Mouse (Mus musculus): ENCODE data around the gene Dnajc4.

Dnajc4 gene

DNA sequence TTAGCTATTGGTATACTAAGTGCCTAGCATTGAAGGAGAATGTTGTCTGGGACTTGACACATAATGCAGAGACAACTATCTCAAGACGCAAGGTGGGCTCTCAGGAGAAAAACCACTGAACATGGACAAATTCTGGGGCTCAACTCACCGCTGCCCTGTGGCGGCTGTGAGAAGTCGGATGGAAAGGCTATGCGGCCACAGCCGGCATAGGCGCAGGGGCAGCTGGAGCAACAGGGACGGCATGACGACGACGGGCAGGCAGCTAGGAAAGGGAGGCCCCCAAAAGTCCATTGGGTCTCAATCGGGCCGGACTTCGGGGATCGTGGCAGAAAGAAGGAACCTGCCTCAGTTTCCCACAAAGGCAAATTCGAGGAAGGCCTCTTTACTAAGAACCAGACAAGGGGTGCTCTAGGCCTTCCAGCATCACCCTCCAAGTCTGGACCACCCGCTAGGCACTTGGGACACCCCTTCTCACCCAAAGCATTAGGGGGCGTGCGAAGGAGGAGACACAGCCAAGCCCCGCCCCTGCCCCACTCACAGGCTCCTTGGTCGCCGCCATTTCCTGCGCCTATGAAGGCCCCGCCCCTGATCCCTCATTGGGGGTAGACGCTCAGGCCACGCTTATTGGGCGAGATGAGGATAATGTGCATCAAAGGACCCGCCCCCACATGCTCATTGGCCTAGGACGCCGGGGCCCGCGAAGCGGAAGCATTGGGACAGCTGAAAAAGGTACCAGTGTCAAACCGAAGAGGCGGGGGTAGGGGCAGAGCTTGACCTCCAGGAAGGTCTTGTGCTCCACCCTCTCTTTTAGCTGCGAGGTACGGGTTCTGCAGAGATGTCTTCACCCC is at the start of gene Dnajc4:
Gene Dnajc4 (minus strand): TSS at position 562 of the 848 bp plus-strand sequence.
- peak; percentile 95 to 96 for DNase-seq (ENCODE audit: low spot score in 2 of 2)

DNA sequence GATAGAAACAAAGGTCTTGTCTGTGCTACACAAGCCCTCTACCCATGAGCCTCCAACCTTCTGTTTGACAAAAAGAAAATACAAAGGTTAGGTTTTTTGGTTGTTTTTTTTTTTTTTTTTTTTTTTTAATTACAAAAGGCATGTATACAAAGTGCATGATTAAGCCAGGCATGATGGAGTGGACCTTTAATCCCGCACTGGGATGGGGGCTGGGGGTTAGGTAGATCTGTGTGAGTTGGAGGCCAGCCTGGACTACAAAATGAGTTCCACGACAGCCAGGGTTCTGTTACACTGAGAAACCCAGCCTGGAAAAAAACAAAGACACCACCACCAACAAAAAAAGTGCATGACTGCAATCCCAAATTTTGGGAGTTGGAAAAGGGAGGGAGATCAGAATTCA is 48.8 kb upstream of the Dnajc4 start:
- no peak for DNase-seq (ENCODE audit: low spot score in 2 of 2)

DNA sequence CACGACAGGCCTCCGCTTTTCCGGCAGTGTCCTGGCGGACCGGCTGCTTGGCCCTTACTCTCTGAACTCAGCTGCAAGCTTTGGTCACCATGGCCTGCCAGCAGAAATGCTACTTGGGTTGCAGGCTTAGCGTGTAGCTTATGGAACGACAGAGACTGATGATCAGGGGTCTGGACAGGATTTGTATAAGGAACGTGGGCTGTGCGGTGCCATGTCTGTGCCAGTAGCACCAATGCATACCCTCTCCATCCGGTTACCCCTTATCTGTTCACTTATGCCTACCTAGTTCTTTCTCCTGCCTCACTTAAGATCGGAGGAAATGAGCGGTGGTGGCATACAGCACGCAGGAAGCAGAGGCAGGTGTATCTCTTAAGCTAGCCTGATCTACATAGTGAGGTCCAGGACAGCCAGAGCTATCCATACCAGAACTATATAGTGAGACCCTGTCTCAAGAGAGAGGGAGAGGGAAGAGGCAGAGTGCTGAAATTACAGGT is 48.3 kb upstream of the Dnajc4 start:
- no peak for DNase-seq (ENCODE audit: low spot score in 2 of 2)

DNA sequence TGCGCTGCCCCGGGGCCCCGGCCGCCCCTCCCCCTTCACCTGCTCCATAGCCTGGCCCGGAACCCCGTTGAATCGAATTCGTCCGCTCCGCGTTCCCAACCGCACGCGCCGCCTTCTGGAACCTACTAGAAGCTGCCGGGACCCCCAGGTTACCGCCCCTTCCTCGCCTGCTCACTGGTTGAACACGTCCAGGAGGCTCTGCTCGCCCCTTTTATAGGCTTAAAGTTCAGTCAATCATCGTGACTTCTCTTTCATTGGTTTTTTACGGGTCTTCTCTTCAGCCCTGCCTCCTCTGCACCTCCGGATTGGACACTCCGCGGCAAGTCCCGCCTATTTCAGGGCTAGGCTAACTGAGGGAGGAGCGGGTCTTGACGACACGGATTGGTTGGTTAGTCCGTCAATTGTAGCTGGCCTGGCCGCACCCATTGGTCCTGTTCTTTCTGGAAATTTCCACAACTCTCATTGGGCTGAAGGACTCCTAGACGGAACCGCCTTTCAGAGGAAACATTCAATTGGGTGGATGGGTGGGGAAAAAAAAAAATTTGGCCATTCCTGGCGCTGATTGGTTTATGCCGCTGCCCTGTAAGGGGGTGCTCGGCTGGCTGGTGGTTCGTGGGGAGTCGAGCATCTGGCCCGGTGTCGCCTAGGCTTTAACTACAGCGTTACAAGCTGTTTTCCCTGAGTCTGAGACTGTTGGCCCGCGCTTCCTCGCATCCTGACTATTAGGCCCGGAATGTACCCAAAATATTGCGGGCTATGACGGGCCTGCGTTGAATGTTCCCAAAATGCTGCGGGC is 47.7 kb upstream of the Dnajc4 start, which contains the start of gene Stip1:
Gene Stip1 (minus strand): TSS at position 127 of the 796 bp plus-strand sequence.
- peak; percentile 99 to 100 for DNase-seq (ENCODE audit: low spot score in 2 of 2)

DNA sequence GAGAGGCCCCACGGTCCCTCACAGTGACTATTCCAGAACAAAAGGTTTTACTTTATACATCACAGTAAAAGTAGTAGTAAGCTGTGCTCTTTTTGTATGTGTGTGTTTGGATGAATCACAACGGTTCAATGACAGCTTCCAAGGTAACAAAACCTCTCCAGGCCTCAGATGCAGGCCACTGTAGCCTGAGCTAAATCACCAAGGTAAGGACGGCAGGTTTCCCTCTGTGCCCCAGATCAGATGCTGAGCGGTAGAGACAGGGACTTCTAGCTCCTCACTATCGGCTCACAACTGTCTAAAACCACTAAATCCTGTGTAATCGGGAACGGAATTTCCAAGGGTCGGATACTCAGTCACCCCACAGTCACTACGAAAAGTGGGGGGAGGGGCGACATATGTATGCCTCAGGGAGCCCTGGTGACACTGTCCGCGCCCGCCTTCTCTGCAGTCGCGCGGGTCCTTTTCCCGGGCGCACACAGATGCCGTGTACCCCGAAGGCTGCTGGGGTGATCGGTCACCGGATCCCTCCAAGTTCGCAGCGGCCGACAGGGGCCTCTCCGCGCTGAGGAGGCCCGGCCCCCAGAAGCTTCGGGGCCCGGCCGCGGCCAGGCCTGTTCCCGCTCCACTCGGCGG is 46.8 kb upstream of the Dnajc4 start:
- peak; percentile 54 to 57 for DNase-seq (ENCODE audit: low spot score in 2 of 2)

DNA sequence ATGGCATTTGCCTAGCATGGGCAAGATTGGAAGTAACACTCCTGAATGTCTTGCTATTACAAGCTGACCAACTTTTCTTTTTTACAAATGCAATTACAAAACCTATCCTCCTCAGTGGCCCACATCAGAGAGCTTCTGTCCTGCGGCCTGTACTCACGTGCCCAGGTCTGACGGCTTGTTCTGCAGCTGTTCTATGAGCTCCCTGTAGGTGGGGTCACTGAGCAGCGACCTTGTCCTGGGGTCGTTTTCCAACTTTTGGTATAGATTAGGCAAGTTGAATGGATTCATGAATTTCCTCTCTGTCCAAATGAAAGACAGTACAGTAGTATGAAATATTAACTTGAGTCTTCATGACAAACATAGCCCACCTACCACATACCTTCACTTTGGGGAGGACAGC is 41.6 kb upstream of the Dnajc4 start:
- DNase-seq (ENCODE audit: low spot score in 2 of 2): no peak

DNA sequence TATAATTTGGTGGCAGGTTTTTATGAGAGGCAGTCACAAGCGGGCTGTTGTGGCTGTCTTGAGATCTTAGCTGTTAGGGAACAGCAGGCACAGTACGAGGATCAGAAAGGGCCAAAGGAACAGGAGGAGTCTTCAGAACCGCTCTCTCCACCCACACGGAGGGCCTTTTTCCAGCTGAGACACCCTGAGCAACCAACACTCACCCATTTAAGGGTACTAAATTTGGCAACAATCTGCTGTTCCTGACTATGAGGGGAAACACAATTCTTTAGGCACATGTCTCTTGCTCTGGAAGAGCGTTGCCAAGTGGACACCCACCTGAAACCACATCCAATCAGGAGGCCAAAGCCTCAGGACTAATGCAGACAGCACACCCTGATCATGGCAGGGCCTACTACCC is 37.2 kb upstream of the Dnajc4 start:
- DNase-seq (ENCODE audit: low spot score in 2 of 2): peak; percentile 68 to 70

DNA sequence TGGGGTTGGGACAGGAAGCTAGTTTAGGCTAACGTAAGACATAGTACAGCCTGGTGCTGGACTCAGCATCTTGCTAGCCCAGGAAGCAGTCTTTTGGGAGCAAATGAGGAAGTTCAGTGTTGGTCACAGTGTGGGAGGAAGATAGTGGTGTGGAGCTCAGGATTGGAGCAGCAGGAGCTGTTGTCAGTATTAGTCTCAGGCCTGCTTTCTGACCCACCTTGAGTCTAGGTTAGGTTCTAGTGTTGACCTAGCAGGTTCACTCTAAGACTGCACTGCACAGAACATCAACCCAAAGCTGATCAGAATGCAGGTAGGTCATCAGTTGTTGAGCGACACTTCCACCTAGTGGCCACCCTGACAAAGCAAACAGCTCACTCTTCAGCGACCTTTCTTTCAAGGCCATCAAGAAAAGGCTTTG is 27.9 kb upstream of the Dnajc4 start:
- DNase-seq (ENCODE audit: low spot score in 2 of 2): peak; percentile 39 to 40

DNA sequence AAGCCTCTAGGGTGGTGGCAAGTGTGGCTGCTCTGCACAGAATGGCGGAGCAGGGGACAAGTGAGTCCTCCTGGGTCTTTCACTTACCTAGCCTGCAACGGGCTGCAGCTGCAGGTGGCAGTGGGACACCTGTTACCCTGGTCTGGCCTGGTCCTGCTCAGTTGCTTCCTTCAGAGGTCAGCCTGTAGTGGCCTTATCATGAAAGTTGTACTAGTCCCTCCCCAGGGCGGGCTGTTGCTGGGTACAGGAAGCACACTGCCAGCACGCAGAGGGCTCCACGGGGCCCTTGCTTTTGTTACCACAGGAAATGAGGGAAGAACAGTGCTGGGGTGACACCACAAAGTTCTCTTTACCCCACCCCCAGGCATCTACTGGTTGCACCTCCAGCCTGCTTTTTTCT is 26.8 kb upstream of the Dnajc4 start, which contains the start of gene Fermt3:
Gene Fermt3 (minus strand): TSS at position 279 of the 400 bp plus-strand sequence.
- DNase-seq (ENCODE audit: low spot score in 2 of 2): no peak

DNA sequence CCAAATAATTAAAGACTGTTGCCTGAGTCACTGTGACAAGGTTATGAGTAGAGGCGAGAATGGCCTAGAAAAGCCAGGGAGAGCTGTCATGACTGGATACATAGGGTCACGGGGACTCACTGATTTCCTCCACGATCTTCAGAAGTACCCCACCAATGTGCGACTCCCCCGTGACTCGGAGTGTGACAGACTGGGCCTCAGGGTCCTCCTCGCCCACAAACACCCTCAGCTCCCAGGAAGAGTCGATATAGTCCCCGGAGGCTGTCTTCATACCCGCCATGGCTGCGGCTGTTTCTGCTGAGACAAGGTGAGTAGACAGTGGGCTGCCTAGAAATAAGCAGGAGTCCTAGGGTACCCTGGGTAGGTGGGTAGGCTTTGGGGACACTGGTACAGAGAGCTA is 26.2 kb upstream of the Dnajc4 start:
- DNase-seq (ENCODE audit: low spot score in 2 of 2): no peak

DNA sequence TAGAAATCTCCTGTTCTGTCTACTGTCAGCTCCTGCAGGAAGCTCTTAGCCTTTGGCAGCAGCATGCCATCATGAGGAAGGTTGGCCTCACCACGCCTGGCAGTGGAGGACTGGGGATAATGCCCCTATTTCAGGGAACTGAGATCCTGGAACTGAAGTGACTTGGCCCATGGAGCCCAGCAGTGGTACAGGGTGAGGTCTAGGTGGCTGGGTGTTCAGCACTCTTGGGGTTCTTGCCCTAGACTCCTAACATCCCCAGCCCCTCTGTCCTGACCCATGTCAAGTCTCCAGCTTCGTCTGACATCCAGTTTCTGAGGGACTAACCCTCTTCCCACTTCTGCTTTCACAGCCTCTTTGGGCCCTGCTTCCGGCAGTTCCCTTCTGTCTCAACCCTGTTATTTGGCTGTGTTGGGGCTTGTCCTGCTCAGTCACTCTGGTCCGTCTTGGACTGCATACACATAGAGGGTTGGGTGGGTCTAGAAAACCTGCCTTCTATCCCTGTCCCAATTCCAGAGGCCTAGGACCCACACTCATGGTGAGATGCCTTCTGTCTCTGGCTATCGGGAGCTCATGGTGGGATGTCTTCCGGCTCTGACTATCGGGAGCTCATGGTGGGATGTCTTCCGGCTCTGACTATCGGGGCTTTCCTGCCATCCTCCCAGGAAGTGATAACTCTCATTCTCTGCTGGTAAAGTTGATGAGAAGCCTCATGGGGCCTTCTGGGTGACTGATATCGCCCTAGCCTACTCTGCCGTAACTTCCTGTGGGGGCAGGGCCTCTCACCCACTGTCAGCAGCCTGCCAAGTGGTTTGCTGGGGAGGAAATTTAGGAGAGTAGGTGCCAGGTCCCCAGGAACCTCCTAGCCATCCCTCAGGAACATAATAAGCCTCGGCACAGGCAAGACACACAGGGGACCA is 25.4 kb upstream of the Dnajc4 start:
- DNase-seq (ENCODE audit: low spot score in 2 of 2): no peak

DNA sequence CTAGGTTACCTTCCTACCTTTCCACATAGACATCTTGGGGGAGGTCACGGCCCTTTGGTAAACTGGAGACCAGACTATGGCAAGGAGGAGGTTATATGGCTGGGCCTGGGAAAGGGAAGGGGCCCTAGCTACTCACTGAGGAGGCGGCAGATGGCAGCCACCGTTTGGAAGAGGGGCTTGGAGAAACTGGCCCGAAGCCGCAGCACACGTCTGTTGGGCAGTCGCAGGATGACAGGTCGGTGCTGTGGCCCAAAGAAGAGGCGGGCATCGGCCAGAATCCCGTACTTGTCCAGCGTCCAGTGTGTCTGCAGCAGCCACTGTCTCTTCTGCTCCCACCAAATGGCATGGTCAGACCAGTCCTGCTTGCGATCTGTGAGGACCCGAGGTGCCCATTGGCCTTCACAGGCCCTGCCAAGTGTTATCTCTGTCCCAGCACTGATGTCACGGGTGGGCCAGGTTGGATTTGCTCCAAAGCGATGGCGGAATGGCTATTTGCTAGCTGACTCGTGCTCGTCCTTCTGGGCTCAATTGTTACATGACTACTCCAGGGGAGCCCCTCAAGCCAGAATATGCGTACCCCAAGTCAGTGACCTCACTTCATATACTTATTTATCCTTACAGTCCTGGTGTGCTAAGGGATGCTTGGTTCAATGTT is 22.2 kb upstream of the Dnajc4 start:
- DNase-seq (ENCODE audit: low spot score in 2 of 2): no peak

DNA sequence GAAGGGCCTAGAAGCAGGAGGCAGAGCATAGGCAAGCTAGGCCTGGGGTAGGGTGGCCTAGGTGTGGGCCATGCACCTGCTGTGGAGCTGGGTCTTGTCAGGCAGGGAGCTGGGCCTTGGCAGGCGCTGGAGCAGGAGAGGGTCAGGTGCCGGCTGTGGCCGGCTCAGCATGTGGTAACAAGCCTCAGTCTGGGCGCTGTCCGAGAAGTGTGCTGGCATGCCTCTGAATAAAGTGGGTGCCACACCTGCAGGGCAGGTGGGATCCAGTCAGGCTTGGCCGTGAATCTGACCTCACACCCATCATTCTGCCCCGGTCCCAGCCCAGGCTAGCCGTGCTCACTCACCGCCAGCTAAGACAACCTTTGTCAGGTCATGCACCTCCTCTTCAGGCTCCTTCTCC is 21.6 kb upstream of the Dnajc4 start:
- DNase-seq (ENCODE audit: low spot score in 2 of 2): no peak

DNA sequence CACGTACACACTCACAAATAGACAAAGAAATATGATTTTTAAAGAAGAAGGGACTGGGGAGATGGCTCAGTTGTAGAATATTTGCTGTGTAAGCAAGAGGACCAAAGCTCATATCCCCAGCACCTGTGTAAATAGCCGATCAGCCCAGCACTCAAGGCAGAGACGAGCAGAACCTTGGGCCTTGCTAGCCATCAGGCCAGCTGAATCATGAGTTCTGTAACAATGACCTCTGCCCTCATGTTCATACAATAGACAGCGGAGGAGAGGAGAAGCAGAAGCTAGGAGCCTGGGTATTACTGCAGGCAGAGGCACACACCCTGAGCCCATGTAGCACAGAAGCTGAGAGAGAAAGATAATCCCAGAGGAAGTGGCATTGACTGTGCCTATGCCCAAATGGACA is 20.1 kb upstream of the Dnajc4 start:
- no peak for DNase-seq (ENCODE audit: low spot score in 2 of 2)

DNA sequence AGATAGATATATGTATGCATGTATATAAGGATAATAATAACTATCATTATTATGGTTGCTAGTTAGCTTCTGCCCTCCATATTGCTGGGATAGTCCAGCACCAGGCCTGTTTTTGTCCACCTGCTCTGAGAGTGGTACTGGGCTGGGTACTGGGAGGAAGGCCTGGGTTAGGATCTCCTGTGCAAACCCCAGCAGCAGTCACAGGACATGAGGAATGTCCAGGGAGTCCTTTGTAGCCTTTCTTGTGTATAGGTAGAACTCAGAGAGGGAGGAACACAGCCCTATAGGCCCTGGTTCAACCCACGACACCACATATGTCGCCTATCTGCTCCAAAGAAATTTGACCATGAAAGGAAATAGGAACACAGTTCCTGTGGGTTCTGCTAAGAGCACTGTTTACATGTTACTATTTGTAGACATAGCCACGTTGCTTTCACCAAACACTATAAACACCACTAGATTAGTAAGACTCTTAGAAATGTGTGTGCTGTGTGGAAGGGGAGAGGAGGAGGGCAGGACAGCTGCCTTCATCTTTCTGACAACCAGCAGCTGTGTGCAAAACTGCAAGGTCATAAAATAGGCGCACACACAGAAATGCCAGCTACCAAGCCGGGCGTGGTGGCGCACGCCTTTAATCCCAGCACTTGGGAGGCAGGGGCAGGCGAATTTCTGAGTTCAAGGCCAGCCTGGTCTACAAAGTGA is 14.7 kb upstream of the Dnajc4 start:
- DNase-seq (ENCODE audit: low spot score in 2 of 2): no peak

DNA sequence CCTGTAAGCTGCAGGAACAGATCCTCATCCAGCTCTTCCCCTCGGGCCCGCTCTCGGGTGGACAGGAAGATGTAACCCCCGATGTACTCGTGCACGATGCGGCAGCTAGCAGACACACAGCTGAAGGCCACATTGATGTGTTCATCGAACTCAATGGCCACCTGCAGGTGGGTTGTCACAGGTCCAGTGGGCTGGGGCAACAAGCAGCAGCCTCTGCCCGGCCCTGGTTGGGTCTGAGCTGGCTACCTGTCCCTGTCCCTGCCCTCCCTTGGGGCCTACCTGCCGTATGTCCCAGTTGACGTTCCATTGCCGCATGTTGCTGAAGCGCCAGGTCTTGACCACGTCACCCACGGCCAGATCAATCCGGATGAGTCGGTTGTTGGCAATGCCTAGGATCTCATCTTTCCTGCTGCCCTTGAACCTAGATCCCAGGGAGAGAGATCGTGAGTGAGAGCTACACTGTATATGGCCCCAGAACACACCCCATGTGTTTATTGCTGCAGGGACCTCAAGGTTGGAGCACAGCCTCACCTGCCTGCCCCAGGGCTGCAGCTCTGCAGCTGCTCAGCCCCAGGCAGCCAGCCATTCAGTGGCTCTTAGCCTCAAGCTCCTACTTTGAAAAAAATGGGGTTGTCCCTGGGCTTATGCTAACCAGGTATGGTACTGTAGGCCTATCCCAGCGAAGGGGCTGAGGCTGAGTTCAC is 7.1 kb upstream of the Dnajc4 start:
- no peak for DNase-seq (ENCODE audit: low spot score in 2 of 2)

DNA sequence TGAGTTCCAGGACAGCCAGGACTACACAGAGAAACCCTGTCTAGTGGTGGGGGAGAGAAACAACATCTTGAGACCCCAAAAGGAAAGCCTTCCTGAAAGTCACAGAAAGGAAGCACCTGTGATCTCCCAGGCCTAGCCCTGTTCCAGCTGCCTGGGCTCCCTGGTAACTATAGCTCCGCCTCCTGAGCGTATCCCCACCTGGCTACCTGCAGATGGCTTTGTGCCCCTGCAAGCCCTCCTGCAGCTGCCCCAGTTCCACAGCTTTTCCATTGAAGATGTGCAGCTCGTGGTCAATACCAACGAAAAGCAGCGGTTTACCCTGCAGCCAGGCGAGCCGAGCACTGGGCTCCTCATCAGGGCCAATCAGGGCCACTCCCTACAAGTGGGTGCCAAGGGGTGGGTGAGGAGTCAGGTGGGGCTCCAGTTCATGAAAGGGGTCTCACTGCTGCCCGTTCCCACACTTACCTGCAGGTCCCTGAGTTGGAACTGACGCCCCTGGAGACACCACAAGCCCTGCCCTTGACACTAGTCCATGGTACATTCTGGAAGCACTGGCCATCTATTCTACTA is 5.4 kb upstream of the Dnajc4 start:
- no peak for DNase-seq (ENCODE audit: low spot score in 2 of 2)

DNA sequence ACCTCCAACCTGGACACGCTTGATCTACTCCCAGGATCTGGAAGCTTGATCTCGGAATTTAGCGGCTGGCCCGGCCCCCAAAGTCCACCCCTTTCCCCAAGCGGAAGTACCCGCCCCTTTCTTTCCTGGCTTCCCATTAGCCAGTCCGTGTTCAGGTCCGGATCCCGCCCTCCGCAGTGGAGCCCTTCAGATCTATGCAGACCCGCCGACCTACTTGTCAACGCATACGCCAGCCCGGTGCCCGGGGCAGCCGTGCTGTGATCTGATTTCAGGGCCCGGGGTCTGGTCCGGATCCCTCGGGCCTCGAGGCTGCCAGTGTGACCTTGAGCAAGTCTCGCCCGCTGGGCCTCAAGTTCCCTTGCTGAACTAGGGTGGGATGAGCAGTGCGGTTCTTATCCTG is 3.6 kb upstream of the Dnajc4 start, which contains the start of the genes Nudt22 and Trpt1:
Gene Nudt22 (minus strand): TSS at position 112 of the 400 bp plus-strand sequence.
Gene Trpt1 (plus strand): TSS at position 126 of the 400 bp plus-strand sequence.
- DNase-seq (ENCODE audit: low spot score in 2 of 2): peak; percentile 86

All from right cerebral cortex, adult 2 months (tissue).